Mouse (Mus musculus) left cerebral cortex, adult 6 months (tissue): ENCODE measurements around the gene Cd300a. TPM values are rescaled to one million over a fixed set of nuclear protein-coding genes. Genes with fewer than 3 reads are reported as not detected.

Experiments
- long read RNA-seq, 2 experiments: library from polyadenylated mRNA; unstranded; transcript quantifications; one replicate each; pipeline ENCODE4 v2.0.0; 2019 to 2020
- polyA plus RNA-seq: library from polyadenylated mRNA; unstranded; fragments of <200 nt; fragmentation: Nextera tagmentation; gene quantifications from 2 replicates; pipeline ENCODE4 v1.2.3, GENCODE M21; 2021

Gene Cd300a
- 1.2 and 1.9 TPM in 2 replicates for polyA plus RNA-seq
- long read RNA-seq, experiment 1, full-length matches to known transcripts: 13 of 14 reads
- long read RNA-seq, experiment 1, partial matches to known transcripts: 0 of 14 reads
- long read RNA-seq, experiment 1, other reads (novel, unspliced or antisense): 1 of 14 reads
- long read RNA-seq, experiment 2, full-length matches to known transcripts: 6 of 6 reads
- long read RNA-seq, experiment 2, partial matches to known transcripts: 0 of 6 reads
- long read RNA-seq, experiment 2, other reads (novel, unspliced or antisense): 0 of 6 reads

GRCm38 (mm10) chr11:114889991-114890518, at the start of gene Cd300a:
Gene Cd300a (plus strand): TSS chr11:114890041.

DNA sequence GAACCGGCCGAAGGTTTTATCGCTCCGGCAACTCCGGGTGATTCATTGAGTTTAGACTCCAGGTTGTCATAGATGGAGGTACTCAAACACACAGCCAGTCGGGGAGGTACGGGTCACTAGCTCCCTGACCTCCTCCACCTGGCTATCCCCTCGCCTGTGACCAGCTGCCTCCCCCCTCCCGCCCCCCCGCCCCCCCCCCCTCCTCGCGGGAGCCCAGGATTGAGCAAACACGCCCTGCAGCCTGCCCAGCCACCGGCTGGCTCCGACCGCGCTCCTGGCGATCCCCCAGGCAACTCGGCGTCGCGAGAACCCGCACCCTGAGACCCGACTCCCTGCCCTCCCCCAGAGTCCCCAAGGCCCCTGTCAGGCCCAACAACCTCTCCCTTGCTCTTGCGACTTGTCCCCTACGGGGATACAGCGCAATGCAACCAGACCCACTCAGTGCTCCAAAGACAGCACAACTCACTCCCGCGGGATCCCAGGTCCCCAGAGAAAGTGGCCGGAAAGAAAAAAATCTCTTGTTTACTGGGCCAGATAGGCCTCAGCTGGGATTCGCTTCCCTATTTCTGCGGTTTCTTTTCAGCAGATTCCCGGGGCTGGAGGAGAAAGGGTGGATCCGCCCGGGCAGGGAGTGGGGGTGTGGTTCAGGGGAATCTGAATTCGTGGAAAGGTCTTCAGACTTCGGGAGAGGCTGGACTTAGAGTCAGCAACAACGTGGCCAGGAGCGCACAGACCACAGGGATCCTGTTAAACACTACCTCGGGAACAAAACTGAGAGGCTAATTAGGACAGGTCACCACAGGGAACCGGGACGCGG, 39.2 kb upstream of the Cd300a start, which contains the start of gene Gprc5c:
Gprc5c (plus strand) TSS at position 701 of the 817 bp plus-strand sequence.

DNA sequence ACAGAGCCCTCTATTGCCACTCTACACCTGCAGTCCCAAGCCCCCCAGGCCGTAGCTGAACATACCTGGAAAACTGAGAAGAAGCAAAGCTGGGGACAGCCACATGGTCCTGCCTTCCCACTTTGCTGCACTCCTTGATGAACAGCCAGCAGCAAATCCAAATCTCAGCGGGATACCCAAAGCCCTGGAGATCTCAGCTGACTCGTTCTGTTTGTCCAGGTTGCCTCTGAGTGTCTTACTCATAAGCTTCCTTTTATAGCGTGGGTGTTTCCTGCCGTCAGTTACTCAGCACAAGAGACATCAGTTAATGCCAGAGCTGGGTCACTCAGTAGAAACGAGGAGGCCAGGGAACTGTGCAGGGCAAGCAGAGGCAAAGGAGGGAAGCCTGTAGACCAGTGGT, 44.3 kb downstream of the Cd300a start, which contains the start of gene Cd300lb:
Cd300lb (minus strand) TSS at position 243 of the 400 bp plus-strand sequence.

Other genes with a start within 250 kb of the Cd300a start
- gene Rpl38, start 221.5 kb upstream of the Cd300a start, polyA plus RNA-seq: 4,443 and 4,991 TPM in 2 replicates
- gene Ttyh2, start 214.6 kb upstream of the Cd300a start, polyA plus RNA-seq: 44.5 and 55.0 TPM in 2 replicates
- 1.6 and 2.6 TPM in 2 replicates for gene Dnaic2, start 162.6 kb upstream of the Cd300a start, polyA plus RNA-seq
- gene Kif19a, start 124.7 kb upstream of the Cd300a start, polyA plus RNA-seq: 0.53 and 0.72 TPM in 2 replicates
- gene Btbd17, start 94.1 kb upstream of the Cd300a start, polyA plus RNA-seq: 116 and 127 TPM in 2 replicates
- not detected in 2 replicates for gene Gpr142, start 91.1 kb upstream of the Cd300a start, polyA plus RNA-seq
- gene Gprc5c, start 38.9 kb upstream of the Cd300a start, polyA plus RNA-seq: 1.9 and 2.3 TPM in 2 replicates
- gene Cd300lb, start 44.3 kb downstream of the Cd300a start, polyA plus RNA-seq: 0.04 and 0.31 TPM in 2 replicates
- not detected in 2 replicates for gene Cd300c, start 79.1 kb downstream of the Cd300a start, polyA plus RNA-seq
- 0.04 TPM in 1 of 2 replicates, not detected in the other for gene Cd300ld, start 99.9 kb downstream of the Cd300a start, polyA plus RNA-seq
- gene Cd300c2, start 111.8 kb downstream of the Cd300a start, polyA plus RNA-seq: 5.0 and 5.3 TPM in 2 replicates
- gene Cd300ld2, start 126.2 kb downstream of the Cd300a start, polyA plus RNA-seq: not detected in 2 replicates
- 0.54 TPM in 1 of 2 replicates, not detected in the other for gene Cd300ld4, start 137.0 kb downstream of the Cd300a start, polyA plus RNA-seq
- 0.51 and 0.54 TPM in 2 replicates for gene Cd300ld5, start 147.7 kb downstream of the Cd300a start, polyA plus RNA-seq
- gene Cd300ld3, start 158.4 kb downstream of the Cd300a start, polyA plus RNA-seq: 1.5 TPM in 1 of 2 replicates, not detected in the other
- gene Cd300e, start 172.1 kb downstream of the Cd300a start, polyA plus RNA-seq: 0.26 TPM in 1 of 2 replicates, not detected in the other
- gene Rab37, start 201.4 kb downstream of the Cd300a start, polyA plus RNA-seq: 1.7 and 2.5 TPM in 2 replicates
- gene Cd300lf, start 244.0 kb downstream of the Cd300a start, polyA plus RNA-seq: 0.14 TPM in 1 of 2 replicates, not detected in the other